Mouse (Mus musculus): Measurements from ENCODE around the gene Trp73. TPM values are rescaled to one million over a fixed set of nuclear protein-coding genes. Genes with fewer than 3 reads are reported as not detected.

The Trp73 gene
- polyA plus RNA-seq, 2 experiments: 2.2 to 2.6 TPM

DNA sequence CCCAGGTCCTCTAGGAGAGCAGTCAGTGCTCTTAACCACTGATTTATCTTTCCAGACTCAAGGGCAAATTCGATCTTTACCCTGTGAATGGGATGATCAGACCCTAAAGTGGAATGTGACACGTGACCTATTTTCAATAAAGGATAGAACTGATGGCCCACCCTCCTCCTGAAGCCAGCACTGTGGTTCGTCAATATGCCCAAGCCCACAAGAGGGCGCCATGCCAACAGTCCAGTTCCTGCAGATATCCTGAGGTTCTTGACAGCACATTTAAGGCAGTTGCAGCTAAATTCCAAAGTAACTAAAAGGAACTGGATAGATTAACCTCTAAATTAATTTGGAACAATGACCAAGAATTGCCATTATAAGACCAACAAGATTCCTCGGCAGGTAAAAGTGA, 27.0 kb upstream of the Trp73 start:
- H3K4me3 ChIP-seq (replicated peaks; ENCODE audit: low read length): no peak overlapping the region
- H3K36me3 ChIP-seq (ENCODE audit: control insufficient read depth, insufficient read depth, low read length): no peaks in the 10 kb centered on the region
- H3K4me1 ChIP-seq (ENCODE audit: control insufficient read depth, insufficient read depth, low read length): peaks cover 17% of the 10 kb centered on the region
- ATAC-seq (ENCODE audit: low FRiP score, low read depth) (no peak), DNase-seq (ENCODE audit: low spot score) (peak; percentile 60)
- H3K27ac ChIP-seq (replicated peaks; ENCODE audit: low read depth, low read length): no peak overlapping the region
- TF ChIP-seq POLR2A (IDR thresholded peaks at IDR 0.05; ENCODE audit: borderline replicate concordance, extremely low read depth, insufficient read depth, insufficient read length): no peak
- H3K4me2 ChIP-seq (replicated peaks; ENCODE audit: low read depth, low read length, severe bottlenecking): no peak overlapping the region
- 25% methylated on average over 5 of the region's 5 CpGs for WGBS
- no peak overlapping the region for H3K9ac ChIP-seq (ENCODE audit: low read depth, low read length, severe bottlenecking)
- H3K27me3 ChIP-seq (ENCODE audit: control insufficient read depth, insufficient read depth, low read length): no peaks in the 10 kb centered on the region; the same call in 1 of the 2 replicates
- H3K9me3 ChIP-seq (ENCODE audit: control insufficient read depth, low read length): no peaks in the 10 kb centered on the region

DNA sequence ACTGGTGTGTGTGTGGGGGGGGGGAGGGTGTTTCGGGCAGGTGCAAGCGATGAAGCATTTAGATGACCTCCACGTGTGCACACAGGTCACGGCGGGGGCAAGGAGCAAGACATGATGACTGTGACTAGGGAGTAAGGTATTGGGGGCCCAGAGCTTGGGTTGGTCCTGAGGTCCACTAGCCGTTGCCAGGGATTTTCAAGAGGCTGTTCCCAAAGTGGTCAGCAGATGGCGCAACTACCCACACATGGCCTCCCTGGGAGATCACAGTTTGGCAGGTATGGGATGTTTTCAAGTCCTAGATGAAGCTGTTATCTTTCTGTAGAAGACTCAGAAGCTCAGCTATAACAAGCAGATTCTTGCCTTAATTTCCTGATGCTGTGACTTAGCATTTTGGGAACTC, 23.3 kb upstream of the Trp73 start:
- TF ChIP-seq POLR2A (IDR thresholded peaks at IDR 0.05; ENCODE audit: borderline replicate concordance, extremely low read depth, insufficient read depth, insufficient read length): no peak
- Histone ChIP-seq H3K9ac (ENCODE audit: low read depth, low read length, severe bottlenecking) (no peak overlapping the region), H3K36me3 (ENCODE audit: control insufficient read depth, insufficient read depth, low read length) (peaks cover 7% of the 10 kb centered on the region), H3K27me3 (ENCODE audit: control insufficient read depth, insufficient read depth, low read length) (no peaks in the 10 kb centered on the region), H3K4me1 (ENCODE audit: control insufficient read depth, insufficient read depth, low read length) (peaks cover 15% of the 10 kb centered on the region), H3K4me3 (replicated peaks; ENCODE audit: low read length) (no peak overlapping the region), H3K4me2 (replicated peaks; ENCODE audit: low read depth, low read length, severe bottlenecking) (no peak overlapping the region), H3K9me3 (ENCODE audit: control insufficient read depth, low read length) (no peaks in the 10 kb centered on the region), H3K27ac (replicated peaks; ENCODE audit: low read depth, low read length) (no peak overlapping the region)
- 13% methylated on average over 7 of the region's 7 CpGs for WGBS
- ATAC-seq (ENCODE audit: low FRiP score, low read depth) (no peak), DNase-seq (ENCODE audit: low spot score) (peak; percentile 67)

DNA sequence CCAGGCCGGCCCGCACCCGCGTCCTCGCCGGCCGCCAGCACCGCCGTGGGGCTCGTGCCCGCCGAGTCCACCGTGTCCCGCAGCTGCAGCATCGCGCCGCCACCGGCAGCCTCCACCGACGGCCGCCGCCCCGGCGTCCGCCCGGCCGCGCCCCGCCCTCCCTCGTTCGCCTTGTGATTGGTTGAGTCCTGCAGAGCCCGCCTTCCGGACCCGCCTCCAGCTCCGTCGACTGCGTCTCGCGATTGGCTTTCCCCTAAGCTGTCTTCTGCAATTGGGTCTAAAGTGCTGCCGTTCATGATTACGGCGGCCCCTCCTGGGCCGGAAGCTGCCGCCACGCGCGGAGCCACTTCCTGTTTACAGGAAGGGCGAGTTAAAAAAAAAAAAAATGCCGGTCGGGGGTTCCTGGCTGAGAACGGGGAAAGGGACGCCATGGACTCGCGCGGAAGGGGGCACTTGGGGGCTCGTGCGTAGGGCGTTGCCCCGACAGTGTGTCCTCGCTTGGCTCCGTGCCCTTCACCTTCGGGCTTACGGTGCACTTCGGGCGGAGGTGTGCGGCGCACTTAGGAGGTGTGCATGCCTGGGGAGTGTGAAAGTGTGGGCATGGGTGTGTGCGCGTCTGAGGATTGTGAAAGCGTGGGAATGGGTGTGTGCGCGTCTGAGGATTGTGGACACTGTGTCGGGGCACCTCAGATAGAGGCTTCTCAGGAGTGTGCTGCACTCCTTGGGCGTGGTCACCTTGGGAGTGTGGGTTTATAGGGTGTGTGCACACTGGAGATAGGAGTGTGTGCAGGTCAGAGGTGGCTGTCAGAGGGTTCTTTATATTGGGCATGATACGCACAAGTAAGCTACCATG, 20.8 kb upstream of the Trp73 start, which contains the start of gene Tprgl:
Gene Tprgl (minus strand): TSS at position 129 of the 853 bp plus-strand sequence.
- Histone ChIP-seq H3K4me3 (replicated peaks; ENCODE audit: low read length) (peak within 1 kb of the TSS; percentile 91), H3K27me3 (ENCODE audit: control insufficient read depth, insufficient read depth, low read length) (no peaks in the 10 kb centered on the region), H3K27ac (replicated peaks; ENCODE audit: low read depth, low read length) (0 out of 2 replicates have a peak within 1 kb of the TSS, but pooled peaks have one; percentile 55), H3K9ac (ENCODE audit: low read depth, low read length, severe bottlenecking) (peak within 1 kb of the TSS; percentile 66), H3K4me2 (replicated peaks; ENCODE audit: low read depth, low read length, severe bottlenecking) (peak within 1 kb of the TSS; percentile 80), H3K36me3 (ENCODE audit: control insufficient read depth, insufficient read depth, low read length) (peaks cover 30% of the 10 kb centered on the region), H3K4me1 (ENCODE audit: control insufficient read depth, insufficient read depth, low read length) (peaks cover 15% of the 10 kb centered on the region), H3K9me3 (ENCODE audit: control insufficient read depth, low read length) (no peaks in the 10 kb centered on the region)
- ATAC-seq (ENCODE audit: low FRiP score, low read depth): peak; percentile 98
- peak; percentile 95 for DNase-seq (ENCODE audit: low spot score)
- TF ChIP-seq POLR2A (IDR thresholded peaks at IDR 0.05; ENCODE audit: borderline replicate concordance, extremely low read depth, insufficient read depth, insufficient read length): 0 out of 2 replicates have a peak, but pooled peaks have one; percentile 50
- under 1% methylated on average over 54 of the region's 75 CpGs for WGBS

DNA sequence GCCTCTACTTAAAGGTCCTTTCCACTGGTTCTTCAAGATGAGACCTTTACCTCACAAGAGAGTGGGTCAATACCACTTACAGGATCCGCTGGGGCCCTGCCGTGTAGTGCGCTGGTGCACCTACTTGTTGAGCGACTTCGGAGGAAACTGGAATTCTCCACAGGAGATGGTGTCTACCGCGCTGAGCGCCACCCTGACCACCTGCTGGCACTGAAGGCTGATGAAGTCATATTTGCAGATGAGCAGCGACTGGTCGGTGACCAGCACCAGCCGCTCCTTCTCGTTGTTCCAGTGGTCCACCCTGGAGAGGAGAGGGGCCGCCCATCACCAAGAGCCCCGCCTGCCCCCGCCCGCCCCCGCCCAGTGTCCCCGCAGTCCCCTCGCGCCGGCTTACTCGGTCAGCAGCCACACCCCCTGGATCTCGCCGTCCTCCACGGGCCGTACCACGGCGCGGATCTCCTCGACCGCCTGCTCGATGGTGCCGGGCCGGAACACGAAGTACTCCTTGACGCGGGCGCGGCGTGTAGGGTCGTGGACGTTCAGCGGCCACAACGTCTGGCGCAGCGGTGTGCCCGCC, 20.0 kb upstream of the Trp73 start:
- Histone ChIP-seq H3K9me3 (ENCODE audit: control insufficient read depth, low read length) (no peaks in the 10 kb centered on the region), H3K27me3 (ENCODE audit: control insufficient read depth, insufficient read depth, low read length) (no peaks in the 10 kb centered on the region), H3K4me1 (ENCODE audit: control insufficient read depth, insufficient read depth, low read length) (peaks cover 15% of the 10 kb centered on the region), H3K36me3 (ENCODE audit: control insufficient read depth, insufficient read depth, low read length) (peaks cover 37% of the 10 kb centered on the region), H3K4me2 (replicated peaks; ENCODE audit: low read depth, low read length, severe bottlenecking) (peak overlapping the region; percentile 80), H3K27ac (replicated peaks; ENCODE audit: low read depth, low read length) (0 out of 2 replicates have a peak overlapping the region, but pooled peaks have one; percentile 38), H3K4me3 (replicated peaks; ENCODE audit: low read length) (peak overlapping the region; percentile 91), H3K9ac (ENCODE audit: low read depth, low read length, severe bottlenecking) (peak overlapping the region; percentile 66)
- WGBS: 5% methylated on average over 29 of the region's 47 CpGs
- peak; percentile 29 for ATAC-seq (ENCODE audit: low FRiP score, low read depth)
- no peak for TF ChIP-seq POLR2A (IDR thresholded peaks at IDR 0.05; ENCODE audit: borderline replicate concordance, extremely low read depth, insufficient read depth, insufficient read length)
- DNase-seq (ENCODE audit: low spot score): no peak

DNA sequence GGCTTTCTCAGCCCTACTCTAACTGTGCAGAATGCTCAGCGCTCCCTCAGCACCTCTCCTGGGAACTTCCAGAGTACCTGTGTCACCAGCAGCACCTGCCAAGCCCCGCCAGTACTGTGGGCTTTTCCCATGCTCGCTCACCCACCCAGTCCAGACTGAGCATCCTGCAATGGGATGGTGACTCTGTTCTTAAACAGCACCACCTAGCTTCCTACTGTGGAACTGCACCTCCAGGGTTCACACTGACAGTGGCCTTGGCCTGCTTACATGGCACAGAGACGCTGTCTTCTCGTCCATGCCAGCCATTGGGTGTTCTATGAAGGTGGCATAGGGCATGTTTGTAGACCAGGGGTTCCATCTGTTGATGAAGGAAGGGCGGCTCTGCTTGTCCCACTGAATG, 19.0 kb upstream of the Trp73 start:
- DNase-seq (ENCODE audit: low spot score): peak; percentile 81
- Histone ChIP-seq H3K27ac (replicated peaks; ENCODE audit: low read depth, low read length) (no peak overlapping the region), H3K4me1 (ENCODE audit: control insufficient read depth, insufficient read depth, low read length) (peaks cover 15% of the 10 kb centered on the region), H3K9ac (ENCODE audit: low read depth, low read length, severe bottlenecking) (no peak overlapping the region), H3K9me3 (ENCODE audit: control insufficient read depth, low read length) (no peaks in the 10 kb centered on the region), H3K27me3 (ENCODE audit: control insufficient read depth, insufficient read depth, low read length) (no peaks in the 10 kb centered on the region), H3K4me3 (replicated peaks; ENCODE audit: low read length) (peak overlapping the region; percentile 91; the same call in 1 of the 2 replicates), H3K4me2 (replicated peaks; ENCODE audit: low read depth, low read length, severe bottlenecking) (no peak overlapping the region), H3K36me3 (ENCODE audit: control insufficient read depth, insufficient read depth, low read length) (peaks cover 47% of the 10 kb centered on the region)
- 14% methylated on average over 6 of the region's 6 CpGs for WGBS
- no peak; the same call in 1 of the 2 replicates for TF ChIP-seq POLR2A (IDR thresholded peaks at IDR 0.05; ENCODE audit: borderline replicate concordance, extremely low read depth, insufficient read depth, insufficient read length)
- ATAC-seq (ENCODE audit: low FRiP score, low read depth): no peak; the same call in 1 of the 2 replicates
